ENCODE assay signal across 21 mouse cellular contexts in genomic region chr8:106075863-106076174, GRCm38 (mm10). TPM values are rescaled to one million over a fixed set of nuclear protein-coding genes. Genes with fewer than 3 reads are reported as not detected.
DNase-seq lines count a peak whose midpoint lies in the region; ATAC-seq and TF ChIP-seq lines count a peak whose summit lies in the region.
"Had no signal": no experiment of that assay in that cellular context is flagged by ENCODE, and none has a peak within 500 bp of the region (broad histone marks: within the 10 kb centered on the region; RNA-seq: fewer than 3 reads in every experiment).

No protein-coding gene starts in this region.

- no peak for TF ChIP-seq CTCF in forebrain, postnatal 0 days (IDR thresholded peaks at IDR 0.05; ENCODE audit: low read depth)
- no peak for TF ChIP-seq CTCF in liver, postnatal 0 days (IDR thresholded peaks at IDR 0.05; ENCODE audit: low read depth)
- no peak for TF ChIP-seq CTCF in CH12.LX (conservative IDR thresholded peaks at IDR 0.05 in 1 of 2, IDR thresholded peaks at IDR 0.05 in 1 of 2; ENCODE audit: low read depth in 2 of 2, low read length in 2 of 2)

- DNase-seq in forebrain, postnatal 0 days = no peak
- no peak for DNase-seq in liver, postnatal 0 days
- no peak for DNase-seq in liver, embryonic 11.5 days (ENCODE audit: low spot score)
- no peak for DNase-seq in CH12.LX (ENCODE audit: extremely low read depth)
- DNase-seq in adrenal gland, adult (ENCODE audit: inconsistent age in 2 of 2, low spot score in 1 of 2) = no peak
- DNase-seq: cerebellum, adult 8-10 months; heart, adult 2 months; heart, postnatal 10 days; heart, postnatal 36 days had no signal

- dilution Hi-C loops in CH12.LX (cut with MboI; ENCODE audit: extremely low pct_ligation_motif_present, extremely low pct_unique_long_range_greater_than_20kb, low sequenced_read_pairs) = no loop called here

- H3K27ac ChIP-seq in forebrain, postnatal 0 days (ENCODE audit: low read depth, low read length) = 0 out of 2 replicates have a peak overlapping the region, but pooled peaks have one; percentile 2
- H3K27ac ChIP-seq in forebrain, embryonic 12.5 days = no peak overlapping the region
- H3K27ac ChIP-seq in liver, postnatal 0 days (ENCODE audit: low read depth) = peak overlapping the region; percentile 84
- no peak overlapping the region for H3K27ac ChIP-seq in liver, embryonic 11.5 days (ENCODE audit: low read depth, low read length)
- peak overlapping the region; percentile 38; the same call in 1 of the 2 replicates for H3K27ac ChIP-seq in CH12.LX (ENCODE audit: insufficient read depth, low read depth)
- H3K27ac ChIP-seq: embryonic facial prominence, embryonic 10.5 days; embryonic facial prominence, embryonic 13.5 days; forebrain, embryonic 13.5 days; heart, adult 2 months; heart, embryonic 15.5 days; hindbrain, embryonic 10.5 days; hindbrain, embryonic 13.5 days; intestine, embryonic 15.5 days had no signal

- 0 out of 2 replicates have a peak, but pooled peaks cover 7% of the 10 kb centered on the region for H3K36me3 ChIP-seq in forebrain, postnatal 0 days (ENCODE audit: insufficient read depth)
- H3K36me3 ChIP-seq in forebrain, embryonic 12.5 days (replicated peaks) = peaks cover 16% of the 10 kb centered on the region
- H3K36me3 ChIP-seq in liver, postnatal 0 days (replicated peaks; ENCODE audit: insufficient read depth, low read length) = peaks cover 8% of the 10 kb centered on the region
- H3K36me3 ChIP-seq in liver, embryonic 11.5 days (ENCODE audit: control insufficient read depth, insufficient read depth, low read length) = peaks cover 2% of the 10 kb centered on the region; the same call in 1 of the 2 replicates
- H3K36me3 ChIP-seq in CH12.LX (replicated peaks in 1 of 2; ENCODE audit: control insufficient read depth in 1 of 2, insufficient read depth in 1 of 2, low read length in 1 of 2) = peaks cover 20 to 72% of the 10 kb centered on the region in 2 experiments

- no peak for TF ChIP-seq EP300 in liver, postnatal 0 days (IDR thresholded peaks at IDR 0.05; ENCODE audit: low read depth)
- TF ChIP-seq EP300 in CH12.LX (IDR thresholded peaks at IDR 0.05; ENCODE audit: low read length) = no peak

- TF ChIP-seq POLR2A in CH12.LX (IDR thresholded peaks at IDR 0.05; ENCODE audit: low read depth, low read length) = no peak

- no peak for TF ChIP-seq RAD21 in CH12.LX (IDR thresholded peaks at IDR 0.05; ENCODE audit: low read depth, low read length)

- H3K79me2 ChIP-seq in CH12.LX (replicated peaks; ENCODE audit: control insufficient read depth, extremely low read depth, insufficient read depth, poor library complexity, severe bottlenecking) = peaks cover 95% of the 10 kb centered on the region

- no peak for ATAC-seq in forebrain, postnatal 0 days
- no peak for ATAC-seq in forebrain, embryonic 12.5 days (ENCODE audit: low FRiP score)
- ATAC-seq in liver, postnatal 0 days = no peak
- no peak for ATAC-seq in liver, embryonic 11.5 days (replicated peaks; ENCODE audit: low FRiP score)
- ATAC-seq: hindbrain, embryonic 16.5 days; intestine, embryonic 15.5 days had no signal

- H3K9ac ChIP-seq in forebrain, postnatal 0 days = no peak overlapping the region
- H3K9ac ChIP-seq in forebrain, embryonic 12.5 days = no peak overlapping the region
- H3K9ac ChIP-seq in liver, postnatal 0 days (replicated peaks) = no peak overlapping the region
- no peak overlapping the region for H3K9ac ChIP-seq in liver, embryonic 11.5 days (ENCODE audit: low read depth, low read length)
- no peak overlapping the region for H3K9ac ChIP-seq in CH12.LX (ENCODE audit: insufficient read depth, low read depth)
- H3K9ac ChIP-seq: embryonic facial prominence, embryonic 13.5 days; forebrain, embryonic 13.5 days; heart, embryonic 15.5 days; hindbrain, embryonic 13.5 days; intestine, embryonic 15.5 days had no signal

- no peak overlapping the region for H3K4me3 ChIP-seq in forebrain, postnatal 0 days (ENCODE audit: low read depth, low read length)
- no peak overlapping the region for H3K4me3 ChIP-seq in forebrain, embryonic 12.5 days (replicated peaks)
- no peak overlapping the region for H3K4me3 ChIP-seq in liver, postnatal 0 days (ENCODE audit: low read depth, low read length)
- H3K4me3 ChIP-seq in liver, embryonic 11.5 days (ENCODE audit: low read depth, low read length) = no peak overlapping the region
- H3K4me3 ChIP-seq in CH12.LX (replicated peaks in 1 of 3; ENCODE audit: low read depth in 2 of 3, low read length in 2 of 3, poor library complexity in 1 of 3) = no peak overlapping the region
- H3K4me3 ChIP-seq: embryonic facial prominence, embryonic 10.5 days; embryonic facial prominence, embryonic 13.5 days; erythroblast, embryonic 14.5 days; forebrain, embryonic 13.5 days; heart, adult 2 months; heart, embryonic 15.5 days; hindbrain, embryonic 10.5 days; hindbrain, embryonic 13.5 days; intestine, embryonic 15.5 days had no signal

- H3K27me3 ChIP-seq in forebrain, postnatal 0 days (ENCODE audit: insufficient read depth, low read length) = no peaks in the 10 kb centered on the region
- H3K27me3 ChIP-seq in forebrain, embryonic 12.5 days = no peaks in the 10 kb centered on the region
- no peaks in the 10 kb centered on the region for H3K27me3 ChIP-seq in liver, postnatal 0 days (ENCODE audit: insufficient read depth, low read length)
- no peaks in the 10 kb centered on the region for H3K27me3 ChIP-seq in liver, embryonic 11.5 days (replicated peaks; ENCODE audit: control insufficient read depth, insufficient read depth, low read length)
- no peaks in the 10 kb centered on the region for H3K27me3 ChIP-seq in CH12.LX (replicated peaks)
- H3K27me3 ChIP-seq: embryonic facial prominence, embryonic 13.5 days; forebrain, embryonic 13.5 days; heart, embryonic 15.5 days; hindbrain, embryonic 13.5 days; intestine, embryonic 15.5 days had no signal

- in situ Hi-C loops in CH12.LX (cut with MboI; ENCODE audit: low pct_ligation_motif_present, low pct_unique_long_range_greater_than_20kb, low sequenced_read_pairs) = no loop called here

- no peak overlapping the region for H3K4me2 ChIP-seq in forebrain, postnatal 0 days (ENCODE audit: low read depth)
- no peak overlapping the region for H3K4me2 ChIP-seq in forebrain, embryonic 12.5 days
- H3K4me2 ChIP-seq in liver, postnatal 0 days (ENCODE audit: low read depth, low read length) = no peak overlapping the region
- H3K4me2 ChIP-seq in liver, embryonic 11.5 days = no peak overlapping the region
- no peak overlapping the region for H3K4me2 ChIP-seq in CH12.LX (ENCODE audit: insufficient read depth, low read depth, poor library complexity, severe bottlenecking)
- H3K4me2 ChIP-seq: embryonic facial prominence, embryonic 13.5 days; forebrain, embryonic 13.5 days; heart, embryonic 11.5 days; heart, embryonic 15.5 days; hindbrain, embryonic 13.5 days; intestine, embryonic 15.5 days had no signal

- no peaks in the 10 kb centered on the region for H3K4me1 ChIP-seq in forebrain, postnatal 0 days (ENCODE audit: insufficient read depth)
- no peaks in the 10 kb centered on the region for H3K4me1 ChIP-seq in forebrain, embryonic 12.5 days
- H3K4me1 ChIP-seq in liver, postnatal 0 days (ENCODE audit: insufficient read depth) = peaks cover 9% of the 10 kb centered on the region; the same call in 1 of the 2 replicates
- no peaks in the 10 kb centered on the region for H3K4me1 ChIP-seq in liver, embryonic 11.5 days (replicated peaks; ENCODE audit: control insufficient read depth, insufficient read depth, low read length)
- H3K4me1 ChIP-seq in CH12.LX (ENCODE audit: control insufficient read depth in 1 of 2, insufficient read depth in 2 of 2) = peaks cover 9 to 41% of the 10 kb centered on the region in 2 experiments; a peak in 3 of 4 replicates
- H3K4me1 ChIP-seq: embryonic facial prominence, embryonic 10.5 days; embryonic facial prominence, embryonic 13.5 days; forebrain, embryonic 13.5 days; hindbrain, embryonic 10.5 days; hindbrain, embryonic 13.5 days; intestine, embryonic 15.5 days had no signal

- H3K9me3 ChIP-seq in forebrain, postnatal 0 days (ENCODE audit: low read length) = no peaks in the 10 kb centered on the region
- no peaks in the 10 kb centered on the region; the same call in 1 of the 2 replicates for H3K9me3 ChIP-seq in forebrain, embryonic 12.5 days
- H3K9me3 ChIP-seq in liver, postnatal 0 days (ENCODE audit: low read length) = no peaks in the 10 kb centered on the region
- no peaks in the 10 kb centered on the region for H3K9me3 ChIP-seq in liver, embryonic 11.5 days (ENCODE audit: control insufficient read depth, low read length)
- H3K9me3 ChIP-seq in CH12.LX (replicated peaks; ENCODE audit: low read length) = peaks cover 5% of the 10 kb centered on the region
- H3K9me3 ChIP-seq: embryonic facial prominence, embryonic 10.5 days; embryonic facial prominence, embryonic 13.5 days; forebrain, embryonic 13.5 days; G1E; heart, embryonic 15.5 days; hindbrain, embryonic 13.5 days; intestine, embryonic 15.5 days had no signal

- WGBS in forebrain, postnatal 0 days = 96% methylated on average over 5 of the region's 5 CpGs
- 96% methylated on average over 5 of the region's 5 CpGs for WGBS in forebrain, embryonic 12.5 days
- WGBS in liver, postnatal 0 days (ENCODE audit: insufficient replicate concordance) = 85% methylated on average over 5 of the region's 5 CpGs
- WGBS in liver, embryonic 11.5 days = 94% methylated on average over 5 of the region's 5 CpGs

TF ChIP-seq in CH12.LX, 34 proteins besides CTCF, POLR2A, EP300 and RAD21 (continues in another document):
- no peak for TF ChIP-seq ELF1 (IDR thresholded peaks at IDR 0.05; ENCODE audit: low read depth, low read length)
- TF ChIP-seq ZC3H11A (IDR thresholded peaks at IDR 0.05; ENCODE audit: low read depth, low read length) = no peak
- TF ChIP-seq E2F4 (IDR thresholded peaks at IDR 0.05; ENCODE audit: insufficient replicate concordance, low read depth, low read length) = no peak
- TF ChIP-seq RCOR1 (conservative IDR thresholded peaks at IDR 0.05; ENCODE audit: low read depth, low read length) = no peak
- TF ChIP-seq BHLHE40 (IDR thresholded peaks at IDR 0.05; ENCODE audit: low read depth, low read length) = no peak
- no peak for TF ChIP-seq PAX5 (IDR thresholded peaks at IDR 0.05; ENCODE audit: low read length)
- no peak for TF ChIP-seq ZMIZ1 (IDR thresholded peaks at IDR 0.05; ENCODE audit: low read depth, low read length)
- TF ChIP-seq MEF2A (IDR thresholded peaks at IDR 0.05; ENCODE audit: borderline replicate concordance, low read depth, low read length) = no peak
- TF ChIP-seq JUND (conservative IDR thresholded peaks at IDR 0.05; ENCODE audit: low read depth, low read length) = no peak

RNA-seq across cellular contexts. Expression of gene Nfatc3, which starts 17.2 kb away (rescaled TPM):
- total RNA-seq in forebrain, postnatal 0 days (2014; rRNA removed) = 11.4 and 16.0 TPM in 2 replicates
- polyA plus RNA-seq in forebrain, postnatal 0 days (2015; fragmentation: Nextera tagmentation; extraction: Ambion mirVana) = 0.93 and 1.9 TPM in 2 replicates
- 4.9 and 6.6 TPM in 2 replicates for polyA plus RNA-seq in forebrain, embryonic 12.5 days (2016; fragmentation: Nextera tagmentation; extraction: Ambion mirVana)
- polyA plus RNA-seq in liver, postnatal 0 days (2015; fragmentation: Nextera tagmentation; extraction: Ambion mirVana) = 2.3 TPM in 2 replicates
- 5.3 and 6.2 TPM in 2 replicates for polyA plus RNA-seq in liver, embryonic 11.5 days (2014; fragmentation: Nextera tagmentation; extraction: Ambion mirVana)
- total RNA-seq in CH12.LX (2012; rRNA removed) (25.5 and 29.0 TPM in 2 replicates), CH12.LX (2014; rRNA removed) (32.9 and 37.8 TPM in 2 replicates)
- polyA plus RNA-seq in CH12.LX (2012; ENCODE audit: insufficient read length, low read depth) = 73.5 and 96.3 TPM in 2 replicates

Comparison
In these comparisons a context has a peak if more than half of its experiments do, and no peak if none do; other contexts are left out.
1. H3K27ac ChIP-seq: peak in forebrain, postnatal 0 days (single experiment), liver, postnatal 0 days (single experiment) and CH12.LX (single experiment); none in forebrain, embryonic 12.5 days (single experiment) and liver, embryonic 11.5 days (single experiment).